Mouse (Mus musculus) layer of hippocampus, adult 18-20 months (tissue): ENCODE measurements around the gene Pwp2. TPM values are rescaled to one million over a fixed set of nuclear protein-coding genes. Genes with fewer than 3 reads are reported as not detected.
A peak's percentile ranks its signal among the peaks of the same experiment; 100 is the strongest.

Experiments used
- DNase-seq, 2 experiments: peaks; one replicate each; pipeline ENCODE4 v3.0.0; 2022; ENCODE audit warnings: low spot score in 2 of 2
- total RNA-seq, 2 experiments: library from RNA; stranded (reverse); gene quantifications; 2 replicates each; pipeline ENCODE4 v1.2.3; 2021

The Pwp2 gene
- total RNA-seq, 2 experiments from 2014 or later, result 19.7 to 20.5 TPM

- DNase-seq, result no peak
Measured at GRCm38 (mm10) chr10:78171057-78171456, 13.9 kb downstream of the Pwp2 start.

DNA sequence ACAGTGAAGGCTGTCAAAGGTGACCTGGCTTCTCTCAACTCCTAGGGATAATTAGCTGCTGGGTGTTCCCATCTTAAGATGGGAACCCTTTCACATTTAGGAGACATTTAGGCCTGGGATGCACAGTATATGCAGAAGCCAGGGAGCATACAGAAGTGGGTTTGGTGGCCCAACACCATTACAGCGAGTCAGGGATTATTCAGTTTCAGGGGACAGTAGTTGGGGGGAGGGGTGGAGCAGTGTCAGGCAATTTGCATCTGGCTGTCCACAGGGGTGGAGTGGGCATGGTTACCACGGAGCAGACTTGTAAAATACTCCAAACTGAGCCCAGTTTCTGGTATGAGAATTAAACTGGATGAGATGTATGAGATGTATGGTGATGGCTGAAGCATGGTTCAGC is 14.5 kb downstream of the Pwp2 start:
- no peak for DNase-seq

- peak; percentile 98 to 99 for DNase-seq
Measured at GRCm38 (mm10) chr10:78169281-78170042, 15.5 kb downstream of the Pwp2 start, which contains the start of gene D10Jhu81e. TSS of gene D10Jhu81e (minus strand) at chr10:78169782.

GRCm38 (mm10) chr10:78168792-78169191 is 16.2 kb downstream of the Pwp2 start:
- no peak for DNase-seq

DNA sequence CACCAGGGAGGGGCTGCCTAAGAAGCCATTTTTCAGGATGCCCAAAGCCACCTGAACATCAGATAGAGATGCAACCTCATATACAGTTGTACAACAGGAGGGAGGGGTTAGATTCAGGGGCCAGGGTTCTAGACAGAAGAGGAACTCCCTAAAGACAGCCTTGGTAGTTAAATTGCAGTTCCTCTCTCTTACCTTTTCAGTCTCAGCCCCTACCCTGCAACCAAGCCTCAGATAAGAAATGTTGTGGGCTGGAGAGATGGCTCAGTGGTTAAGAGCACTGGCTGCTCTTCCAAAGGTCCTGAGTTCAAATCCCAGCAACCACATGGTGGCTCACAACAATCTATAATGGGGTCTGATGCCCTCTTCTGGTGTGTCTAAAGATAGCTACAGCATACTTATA is 17.2 kb downstream of the Pwp2 start:
- no peak for DNase-seq

- peak in 1 of 2 experiments; percentile 64 for DNase-seq
Measured at GRCm38 (mm10) chr10:78167333-78167732, 17.6 kb downstream of the Pwp2 start.

DNA sequence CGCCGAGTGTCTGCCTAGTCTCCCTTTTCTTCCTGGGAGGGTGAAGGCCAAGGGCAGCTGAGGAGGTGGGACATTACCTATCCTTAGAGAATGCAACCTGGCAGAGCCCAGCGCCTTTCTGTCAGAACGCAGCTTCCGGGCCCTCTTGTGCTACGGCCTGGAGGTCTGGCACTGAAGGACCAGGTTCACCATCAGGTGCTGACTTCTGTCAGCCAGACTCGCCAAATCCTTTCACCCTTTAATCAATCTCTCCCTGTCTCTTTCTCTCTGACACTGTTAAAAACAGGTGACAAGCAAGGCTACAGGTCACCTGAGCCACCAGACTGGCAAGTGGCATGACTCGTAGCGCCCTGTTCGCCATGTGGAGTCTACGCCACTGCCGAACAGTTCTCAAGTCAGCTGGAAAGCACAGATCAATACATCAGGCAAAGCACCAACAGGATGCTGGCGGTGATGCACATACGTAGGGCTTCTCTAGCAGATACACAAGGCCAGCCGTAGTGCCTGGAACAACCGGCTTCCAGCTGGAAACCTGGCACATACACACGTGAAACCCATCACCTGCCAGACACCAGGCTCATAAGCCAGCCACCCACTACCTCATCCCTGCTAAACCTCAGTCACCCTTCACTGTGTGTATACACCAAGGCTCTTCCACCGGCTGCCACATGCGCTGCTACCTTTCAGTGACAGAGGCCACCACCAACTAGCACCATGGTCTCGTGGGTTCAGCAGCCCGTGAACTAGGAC is 19.5 kb downstream of the Pwp2 start:
- DNase-seq, result no peak

DNA sequence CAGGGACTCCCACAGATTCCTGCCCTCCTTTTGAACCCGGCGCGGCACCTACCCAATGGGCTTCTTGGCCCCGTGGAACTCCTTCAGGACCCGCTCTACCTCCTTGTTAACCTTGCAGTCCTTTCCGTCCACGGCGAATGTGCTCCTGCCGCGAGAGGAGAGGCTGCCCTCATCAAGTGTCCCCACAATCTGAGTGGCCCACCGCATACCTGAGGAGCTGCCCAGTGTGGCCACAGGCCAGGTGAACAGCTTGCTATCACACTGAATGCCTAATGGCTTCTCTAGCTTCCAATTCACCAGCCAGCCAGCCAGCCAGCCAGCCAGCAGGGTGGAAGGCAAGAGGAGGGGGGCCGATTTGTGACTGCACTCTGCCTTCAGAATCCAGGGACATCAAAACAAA is 20.2 kb downstream of the Pwp2 start:
- no peak for DNase-seq

DNA sequence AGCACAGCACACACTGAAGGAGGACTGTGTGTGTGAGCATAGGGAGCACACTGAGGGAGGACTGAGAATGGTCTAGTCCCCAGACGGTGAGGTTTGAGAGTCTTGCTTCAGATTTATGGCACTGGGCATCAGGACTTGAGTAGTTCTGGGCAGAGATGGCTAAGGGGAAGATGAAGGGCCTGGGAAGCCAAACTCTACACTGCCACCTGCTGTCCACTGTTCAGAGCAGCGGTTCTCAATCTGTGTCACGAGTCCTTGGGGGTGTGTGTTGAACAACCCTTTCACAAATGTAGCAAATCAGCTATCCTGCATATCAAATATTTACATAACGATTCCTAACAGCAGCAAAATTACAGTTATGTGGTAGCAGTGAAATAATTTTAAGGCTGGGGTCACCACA is 21.0 kb downstream of the Pwp2 start:
- DNase-seq, result peak; percentile 52 to 75

- DNase-seq, result no peak
Measured at GRCm38 (mm10) chr10:78163241-78163640, 21.7 kb downstream of the Pwp2 start.

DNA sequence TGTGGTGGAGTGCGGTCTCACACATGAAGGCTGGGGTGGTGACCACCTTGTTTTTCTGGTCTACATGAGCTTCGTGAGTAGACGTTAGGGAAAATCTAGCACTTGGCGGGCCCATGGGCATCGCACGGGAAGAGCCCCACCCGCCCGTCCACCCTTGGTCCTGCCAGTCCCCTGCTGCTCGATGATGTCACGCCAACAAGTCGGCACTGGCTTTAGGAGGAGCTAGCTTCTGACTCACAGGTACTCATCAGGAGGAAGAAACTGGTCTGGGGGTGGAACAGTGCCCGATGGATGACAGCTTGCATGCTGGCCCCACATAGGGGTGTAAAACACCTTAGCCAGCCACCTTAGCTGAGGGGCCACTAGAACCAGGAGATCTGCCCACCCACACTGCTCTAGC is 22.3 kb downstream of the Pwp2 start:
- no peak for DNase-seq

GRCm38 (mm10) chr10:78161096-78161495 is 23.9 kb downstream of the Pwp2 start:
- no peak for DNase-seq

GRCm38 (mm10) chr10:78160369-78161095 is 24.4 kb downstream of the Pwp2 start:
- no peak for DNase-seq

DNA sequence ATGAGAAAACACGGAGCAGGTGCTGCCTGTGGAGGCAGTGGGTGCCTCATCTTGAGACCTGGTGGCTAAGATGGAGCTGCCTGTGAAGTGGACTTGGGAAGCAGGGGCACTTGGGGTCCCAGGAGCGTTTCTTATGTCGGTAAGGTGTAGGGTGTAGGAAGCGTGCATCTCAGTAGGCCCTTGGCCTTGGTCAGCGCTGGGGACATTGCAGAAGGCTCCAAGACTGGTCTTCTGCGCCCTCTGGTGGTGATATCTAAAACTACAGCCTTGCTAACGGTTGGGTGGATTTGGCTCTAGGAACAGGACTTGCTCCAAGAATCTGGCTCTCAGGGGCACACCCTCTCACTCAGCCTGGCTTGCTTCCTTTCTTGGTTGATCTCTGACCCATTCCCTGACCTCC is 25.0 kb downstream of the Pwp2 start:
- DNase-seq, result peak; percentile 75 to 90

GRCm38 (mm10) chr10:78159252-78159878 is 25.6 kb downstream of the Pwp2 start:
- peak in 1 of 2 experiments; percentile 72 for DNase-seq

GRCm38 (mm10) chr10:78158041-78158440 is 26.9 kb downstream of the Pwp2 start:
- DNase-seq, result no peak

DNA sequence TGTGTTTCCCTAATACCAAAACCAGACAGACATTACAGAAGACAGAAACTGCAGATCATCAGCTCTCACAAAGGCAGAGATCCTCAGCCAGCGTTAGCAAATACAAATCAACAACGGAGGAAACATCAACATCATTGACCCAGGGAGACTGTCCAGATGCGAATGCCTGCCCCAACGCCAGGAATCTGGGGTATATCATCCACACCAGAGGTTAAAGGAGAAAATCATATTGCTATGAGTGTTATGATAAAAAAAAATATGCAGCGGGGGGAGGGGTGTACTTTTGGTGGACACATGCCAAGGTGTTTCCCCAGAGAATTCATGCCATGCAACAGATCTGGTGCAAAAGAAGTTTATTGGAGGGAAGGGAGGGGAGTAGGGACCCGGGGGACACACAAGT is 28.0 kb downstream of the Pwp2 start:
- DNase-seq, result no peak

DNA sequence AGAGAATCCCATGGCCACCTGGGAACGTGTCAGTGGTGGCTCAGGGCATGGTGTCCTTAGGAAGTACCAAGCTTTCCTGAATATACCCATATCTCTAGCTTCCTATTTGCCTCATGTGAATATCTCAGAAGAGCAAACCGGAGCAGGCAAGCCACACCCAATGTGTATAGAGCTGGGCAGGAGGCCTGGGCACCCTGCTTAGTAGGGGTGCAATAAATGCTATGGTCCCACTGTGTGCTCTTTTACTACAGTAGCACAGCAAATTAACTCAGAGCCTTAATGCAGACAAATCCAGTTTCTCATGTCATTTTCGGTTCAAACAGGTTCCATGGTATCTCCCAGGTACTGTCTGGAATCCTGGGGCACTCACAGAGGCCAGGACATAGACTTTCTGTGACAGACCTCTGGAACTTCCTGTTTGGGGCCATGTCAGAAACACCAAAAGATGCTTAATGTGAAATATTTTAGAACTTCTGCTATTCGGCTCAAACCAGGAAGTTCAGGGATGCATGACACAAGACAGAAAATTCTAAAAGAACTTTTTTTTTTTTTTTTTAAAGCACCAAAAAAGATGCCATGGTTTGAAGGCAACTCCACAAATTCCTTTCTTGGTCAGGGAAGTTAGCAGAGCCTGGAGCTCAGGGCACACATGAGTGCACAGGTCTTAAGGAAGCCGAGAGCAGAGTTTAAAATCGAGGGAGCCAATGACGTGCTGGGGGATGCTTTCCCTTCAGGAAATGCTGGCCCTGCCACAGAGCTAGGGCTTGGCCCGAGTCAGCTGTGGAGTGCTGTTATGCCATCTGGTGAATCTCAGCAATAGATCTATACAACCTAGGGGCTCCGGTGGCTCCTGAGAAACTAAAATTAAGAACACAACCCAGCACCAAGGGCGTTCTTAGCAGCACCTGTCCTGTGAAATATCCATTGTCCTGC is 35.8 kb downstream of the Pwp2 start:
- DNase-seq, result no peak

DNA sequence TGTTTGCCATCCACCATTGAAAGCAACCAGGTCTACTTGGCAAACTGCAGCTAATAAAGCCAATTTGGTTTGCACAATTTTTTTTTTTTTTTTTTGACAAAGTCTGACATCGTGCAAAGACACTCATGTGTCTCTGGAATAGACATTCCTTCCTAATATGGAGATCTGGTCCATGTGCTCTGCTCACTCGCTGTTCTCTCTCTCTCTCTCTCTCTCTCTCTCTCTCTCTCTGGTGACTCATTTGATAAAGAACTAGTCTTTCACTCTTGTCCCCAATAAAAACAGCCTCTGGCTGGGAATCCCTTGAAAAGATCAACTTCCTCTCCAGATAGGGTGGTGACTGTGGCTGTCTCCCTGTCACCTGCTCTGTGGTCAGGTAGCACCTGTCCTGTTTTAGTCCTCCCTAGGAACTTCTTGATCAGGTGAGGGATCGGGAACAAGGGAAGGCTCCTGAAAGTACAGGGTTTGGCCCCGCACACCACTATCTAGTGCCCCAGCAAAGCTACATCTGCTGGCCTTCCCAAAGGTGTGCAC is 37.0 kb downstream of the Pwp2 start:
- DNase-seq, result no peak
